Mouse (Mus musculus): ENCODE results near the gene Klf7. TPM values are rescaled to one million over a fixed set of nuclear protein-coding genes. Genes with fewer than 3 reads are reported as not detected.
"Not testable (repeated sequence)": the region's sequence is repeated elsewhere in the genome, so short reads cannot be mapped to it uniquely, and the experiment has no call there.

Klf7 gene
- total and polyA plus RNA-seq, 2 experiments from 2014 or later, result 61.5 to 154 TPM

DNA sequence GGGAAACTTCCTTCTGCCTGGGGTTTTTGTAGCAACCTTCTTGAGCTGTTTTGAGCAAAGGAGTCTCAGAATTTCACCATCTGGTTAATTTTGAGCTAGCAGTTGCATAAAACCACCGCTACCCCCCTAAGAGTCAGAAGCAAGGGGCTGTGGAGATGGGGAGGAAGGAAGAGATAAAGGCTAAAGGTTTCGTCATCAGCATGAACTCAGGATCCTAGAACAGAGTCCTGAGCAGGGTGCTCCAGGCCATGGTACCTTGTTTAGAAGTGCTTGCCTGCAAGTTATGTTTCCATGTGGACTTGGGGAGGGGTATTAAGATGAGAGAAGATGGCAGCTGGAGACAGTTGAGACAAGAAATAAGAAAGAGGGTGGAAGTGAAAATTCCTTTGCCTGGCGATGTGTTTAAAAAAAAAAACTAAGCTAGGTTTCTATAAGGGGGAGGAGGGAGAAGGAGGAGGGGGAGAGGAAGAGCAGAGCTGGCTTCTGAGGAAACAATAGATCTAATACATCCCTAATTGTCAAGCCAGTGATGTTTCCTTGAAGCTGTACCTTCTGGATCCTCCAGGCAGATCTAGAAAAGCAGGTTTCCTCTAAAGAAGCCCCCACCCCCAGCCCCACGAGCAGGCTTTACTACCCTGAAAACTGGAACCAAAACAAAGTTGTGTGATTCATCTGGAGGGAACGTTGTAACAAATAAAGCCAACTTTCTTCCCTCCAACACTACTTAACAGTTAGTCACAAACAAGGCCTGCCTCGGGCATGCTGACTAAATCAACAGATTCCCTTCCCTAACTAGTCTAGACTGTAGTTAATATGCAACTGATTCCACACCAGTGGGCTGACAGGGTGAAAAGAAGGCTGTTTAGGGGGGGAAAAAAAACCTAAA, 3.6 kb downstream of the Klf7 start:
- H3K36me3 ChIP-seq (ENCODE audit: insufficient read depth), result no peaks in the 10 kb centered on the region
- H3K4me2 ChIP-seq (ENCODE audit: low read depth), result peak overlapping the region; percentile 73
- no peaks in the 10 kb centered on the region for H3K9me3 ChIP-seq (ENCODE audit: low read length)
- no peak for TF ChIP-seq CTCF (IDR thresholded peaks at IDR 0.05; ENCODE audit: low read depth)
- no peaks in the 10 kb centered on the region for H3K27me3 ChIP-seq (ENCODE audit: insufficient read depth, low read length)
- no peak for ATAC-seq
- peak overlapping the region; percentile 79 for H3K4me3 ChIP-seq (ENCODE audit: low read depth, low read length)
- DNase-seq, result peak; percentile 62
- H3K27ac ChIP-seq (ENCODE audit: low read depth, low read length), result peak overlapping the region; percentile 100
- 14% methylated on average over 6 of the region's 6 CpGs for WGBS
- H3K4me1 ChIP-seq (ENCODE audit: insufficient read depth), result peaks cover 31% of the 10 kb centered on the region
- H3K9ac ChIP-seq, result peak overlapping the region; percentile 88

GRCm38 (mm10) chr1:64117478-64118284, 4.4 kb downstream of the Klf7 start:
- Histone ChIP-seq H3K9me3 (ENCODE audit: low read length) (no peaks in the 10 kb centered on the region), H3K4me3 (ENCODE audit: low read depth, low read length) (peak overlapping the region; percentile 79), H3K27me3 (ENCODE audit: insufficient read depth, low read length) (no peaks in the 10 kb centered on the region), H3K4me2 (ENCODE audit: low read depth) (peak overlapping the region; percentile 73), H3K36me3 (ENCODE audit: insufficient read depth) (no peaks in the 10 kb centered on the region), H3K4me1 (ENCODE audit: insufficient read depth) (peaks cover 29% of the 10 kb centered on the region), H3K27ac (ENCODE audit: low read depth, low read length) (peak overlapping the region; percentile 100), H3K9ac (peak overlapping the region; percentile 88)
- ATAC-seq (no peak), DNase-seq (no peak)
- no peak for TF ChIP-seq CTCF (IDR thresholded peaks at IDR 0.05; ENCODE audit: low read depth)
- WGBS, result 56% methylated on average over 11 of the region's 11 CpGs

GRCm38 (mm10) chr1:64116746-64117455, 5.2 kb downstream of the Klf7 start:
- ATAC-seq (no peak), DNase-seq (peak; percentile 54)
- H3K9me3 ChIP-seq (ENCODE audit: low read length), result no peaks in the 10 kb centered on the region
- no peaks in the 10 kb centered on the region for H3K36me3 ChIP-seq (ENCODE audit: insufficient read depth)
- H3K4me2 ChIP-seq (ENCODE audit: low read depth), result peak overlapping the region; percentile 73
- no peak for TF ChIP-seq CTCF (IDR thresholded peaks at IDR 0.05; ENCODE audit: low read depth)
- H3K4me1 ChIP-seq (ENCODE audit: insufficient read depth), result peaks cover 30% of the 10 kb centered on the region
- peak overlapping the region; percentile 88 for H3K9ac ChIP-seq
- peak overlapping the region; percentile 15 for H3K27ac ChIP-seq (ENCODE audit: low read depth, low read length)
- H3K4me3 ChIP-seq (ENCODE audit: low read depth, low read length), result peak overlapping the region; percentile 79
- no peaks in the 10 kb centered on the region for H3K27me3 ChIP-seq (ENCODE audit: insufficient read depth, low read length)
- 15% methylated on average over 6 of the region's 6 CpGs for WGBS

- H3K27ac ChIP-seq (ENCODE audit: low read depth, low read length), result no peak overlapping the region
- DNase-seq (no peak), ATAC-seq (no peak)
- no peaks in the 10 kb centered on the region for H3K27me3 ChIP-seq (ENCODE audit: insufficient read depth, low read length)
- no peak overlapping the region for H3K4me3 ChIP-seq (ENCODE audit: low read depth, low read length)
- no peak overlapping the region for H3K9ac ChIP-seq
- H3K4me1 ChIP-seq (ENCODE audit: insufficient read depth), result peaks cover 39% of the 10 kb centered on the region
- TF ChIP-seq CTCF (IDR thresholded peaks at IDR 0.05; ENCODE audit: low read depth), result no peak
- 0 out of 2 replicates have a peak, but pooled peaks cover 3% of the 10 kb centered on the region for H3K36me3 ChIP-seq (ENCODE audit: insufficient read depth)
- H3K9me3 ChIP-seq (ENCODE audit: low read length), result no peaks in the 10 kb centered on the region
- WGBS, result 79% methylated on average over 3 of the region's 3 CpGs
- no peak overlapping the region for H3K4me2 ChIP-seq (ENCODE audit: low read depth)
Measured at GRCm38 (mm10) chr1:64114579-64114978, 7.5 kb downstream of the Klf7 start.

GRCm38 (mm10) chr1:64108653-64109052, 13.4 kb downstream of the Klf7 start:
- Histone ChIP-seq H3K36me3 (ENCODE audit: insufficient read depth) (peaks cover 12% of the 10 kb centered on the region; the same call in 1 of the 2 replicates), H3K4me1 (ENCODE audit: insufficient read depth) (peaks cover 24% of the 10 kb centered on the region; the same call in 1 of the 2 replicates)
- not testable (repeated sequence) for H3K4me2 ChIP-seq (ENCODE audit: low read depth); H3K9ac ChIP-seq; DNase-seq; H3K27me3 ChIP-seq (ENCODE audit: insufficient read depth, low read length); H3K4me3 ChIP-seq (ENCODE audit: low read depth, low read length); ATAC-seq; H3K27ac ChIP-seq (ENCODE audit: low read depth, low read length); H3K9me3 ChIP-seq (ENCODE audit: low read length)
- 76% methylated on average over 3 of the region's 3 CpGs for WGBS

DNA sequence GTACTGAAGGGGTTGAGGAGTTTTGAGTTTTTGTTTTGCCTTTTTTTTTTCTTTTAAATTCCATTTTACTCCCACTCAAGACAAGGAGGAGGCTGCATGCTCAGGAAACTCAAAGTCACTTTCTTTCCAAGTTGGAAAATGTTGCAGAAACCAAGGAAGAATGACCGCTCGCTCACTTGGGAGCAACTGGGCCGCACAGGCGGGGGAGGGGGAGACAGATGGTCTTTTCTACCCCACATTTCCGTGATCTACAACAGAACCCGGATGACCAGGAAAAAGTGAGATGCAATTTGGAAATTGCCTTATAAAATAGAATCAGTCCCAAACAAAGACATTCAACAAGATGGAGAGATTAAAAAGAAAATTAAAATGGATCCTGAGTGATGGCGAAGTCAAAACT, 14.6 kb downstream of the Klf7 start:
- Histone ChIP-seq H3K27me3 (ENCODE audit: insufficient read depth, low read length) (no peaks in the 10 kb centered on the region), H3K4me2 (ENCODE audit: low read depth) (no peak overlapping the region), H3K9me3 (ENCODE audit: low read length) (no peaks in the 10 kb centered on the region), H3K4me1 (ENCODE audit: insufficient read depth) (peaks cover 24% of the 10 kb centered on the region; the same call in 1 of the 2 replicates), H3K36me3 (ENCODE audit: insufficient read depth) (peaks cover 12% of the 10 kb centered on the region; the same call in 1 of the 2 replicates), H3K4me3 (ENCODE audit: low read depth, low read length) (no peak overlapping the region), H3K27ac (ENCODE audit: low read depth, low read length) (no peak overlapping the region), H3K9ac (no peak overlapping the region)
- ATAC-seq, result no peak
- 69% methylated on average over 7 of the region's 7 CpGs for WGBS
- no peak for DNase-seq
- no peak for TF ChIP-seq CTCF (IDR thresholded peaks at IDR 0.05; ENCODE audit: low read depth)

All from forebrain, postnatal 0 days (tissue).